Mouse (Mus musculus) spleen, adult 12 weeks (tissue): ENCODE data around the gene Lrrc61.
"Not testable (repeated sequence)": the region's sequence is repeated elsewhere in the genome, so short reads cannot be mapped to it uniquely, and the experiment has no call there.

Experiments used
- DNase-seq: peaks from one replicate; pipeline ENCODE4 v3.0.0; 2022; ENCODE audit warnings: low spot score

Lrrc61 gene

DNA sequence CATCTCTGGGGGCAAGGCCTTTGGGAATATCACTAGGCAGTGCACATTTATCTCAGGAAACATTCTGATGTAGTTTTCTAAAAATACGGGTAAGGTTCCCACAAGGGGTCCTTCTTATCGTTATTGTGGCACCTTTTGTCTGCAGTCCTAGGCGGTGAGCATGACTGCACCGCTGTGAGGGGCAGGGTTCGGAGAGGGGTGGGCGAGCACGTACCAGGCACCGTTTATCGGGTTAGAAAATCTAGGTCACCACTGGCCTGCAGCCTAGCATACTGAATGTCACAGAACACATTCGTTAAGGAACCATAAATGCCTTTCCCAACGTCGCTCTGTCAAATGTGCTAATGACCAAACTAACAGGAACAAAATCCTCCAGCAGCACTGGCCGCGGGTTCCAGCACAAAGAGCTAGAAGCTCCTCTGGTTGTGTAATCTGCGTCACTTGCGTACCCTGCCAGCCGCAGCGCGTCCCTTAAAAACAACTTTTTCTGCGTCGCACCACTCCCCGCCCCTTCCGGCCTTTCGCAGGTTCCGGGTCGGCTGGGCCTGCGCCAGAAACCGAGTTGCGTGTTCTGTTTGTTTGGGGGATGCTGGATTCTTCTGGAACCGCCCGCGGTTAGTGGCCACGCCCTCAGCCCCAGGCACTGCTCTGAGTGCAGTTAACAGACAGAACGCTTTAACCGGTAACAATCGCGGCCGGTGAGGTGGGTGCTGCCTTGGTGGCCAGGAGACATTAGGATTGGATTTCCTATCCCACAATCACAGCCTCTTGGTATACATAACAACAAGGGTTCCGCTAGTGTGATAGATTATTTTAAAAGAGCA lies at the start of gene Lrrc61:
Gene Lrrc61 (plus strand): TSS at position 517 of the 824 bp plus-strand sequence.
- DNase-seq: peak; percentile 81

DNA sequence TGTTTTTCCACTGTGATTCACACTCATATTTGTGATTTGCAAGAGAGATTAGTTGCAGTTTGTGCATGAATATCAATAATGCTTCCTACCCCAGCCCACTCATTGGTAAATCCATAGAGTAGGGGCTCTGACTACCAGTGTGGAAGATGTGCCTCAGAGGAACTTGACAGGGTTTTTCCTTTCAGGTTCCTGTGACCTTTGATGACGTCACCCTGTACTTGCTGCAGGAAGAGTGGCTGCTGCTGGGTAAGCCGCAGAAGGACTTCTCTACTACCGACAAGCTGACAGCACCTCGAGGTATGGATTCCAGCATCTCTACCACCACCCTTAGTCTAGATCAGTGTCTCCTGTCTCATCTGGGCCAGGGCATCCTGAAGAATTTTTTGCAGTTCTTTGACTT lies 46.5 kb upstream of the Lrrc61 start:
- DNase-seq: no peak

DNA sequence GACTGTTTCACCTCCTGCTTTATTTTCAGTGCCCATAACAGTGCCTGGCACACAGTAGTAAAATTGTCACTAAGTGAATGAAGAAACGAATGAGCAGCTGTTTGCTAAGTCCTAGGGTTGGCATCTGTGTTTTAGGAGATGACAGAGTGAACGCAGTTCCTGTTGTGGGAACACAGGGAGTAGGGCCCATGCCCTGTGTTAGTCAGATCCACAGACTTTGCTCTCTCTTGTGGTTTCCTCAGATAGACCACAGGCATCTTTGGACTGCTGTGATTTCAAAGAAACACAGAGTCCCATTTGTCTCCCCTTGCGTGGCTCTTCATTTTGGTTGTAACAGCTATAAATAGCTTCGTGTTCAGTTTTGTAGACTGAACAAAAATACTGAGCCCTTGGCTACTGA lies 44.2 kb upstream of the Lrrc61 start:
- no peak for DNase-seq

GRCm38 (mm10) chr6:48511861-48512260 lies 42.7 kb upstream of the Lrrc61 start:
- DNase-seq: no peak

DNA sequence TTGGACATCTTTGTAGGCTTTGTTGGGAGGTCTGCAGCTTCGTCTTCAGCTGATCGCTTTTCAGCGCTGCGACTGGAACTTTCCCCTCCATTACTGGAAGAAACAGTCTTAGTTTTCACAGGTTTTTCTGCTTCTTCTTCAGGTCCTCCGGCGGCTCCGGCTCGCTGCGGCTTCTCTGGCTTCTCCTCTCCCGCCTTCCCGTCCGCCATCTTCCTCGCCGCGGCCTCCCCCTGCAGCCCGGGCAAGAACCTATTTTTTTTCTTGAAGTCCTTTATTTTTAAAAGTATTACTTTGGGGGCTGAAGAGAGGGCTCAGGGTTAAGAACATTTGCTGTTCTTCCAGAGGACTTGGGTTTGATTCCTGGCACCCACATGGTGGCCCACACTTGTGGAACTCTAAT lies 29.7 kb upstream of the Lrrc61 start:
- DNase-seq: not testable (repeated sequence)

DNA sequence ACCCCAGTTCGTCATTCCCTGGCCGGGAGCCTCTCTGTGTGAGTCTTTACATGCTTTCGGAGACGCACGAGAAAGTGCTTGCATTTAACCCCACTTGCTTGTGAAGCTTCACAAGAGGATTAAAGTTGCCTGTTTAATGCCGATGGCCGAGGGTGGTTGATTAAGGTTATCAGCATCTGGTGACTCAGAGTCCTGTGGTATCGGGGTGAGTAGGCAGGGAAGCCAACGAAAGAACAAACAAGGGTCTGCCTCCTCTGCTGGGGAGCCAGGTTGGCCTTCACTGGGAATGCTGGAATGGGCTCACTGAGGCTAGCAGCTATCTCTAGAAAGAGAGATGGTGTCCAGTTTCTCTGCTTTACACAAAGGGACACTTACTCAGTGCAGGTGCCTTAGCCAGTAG lies 26.7 kb upstream of the Lrrc61 start:
- DNase-seq: no peak

DNA sequence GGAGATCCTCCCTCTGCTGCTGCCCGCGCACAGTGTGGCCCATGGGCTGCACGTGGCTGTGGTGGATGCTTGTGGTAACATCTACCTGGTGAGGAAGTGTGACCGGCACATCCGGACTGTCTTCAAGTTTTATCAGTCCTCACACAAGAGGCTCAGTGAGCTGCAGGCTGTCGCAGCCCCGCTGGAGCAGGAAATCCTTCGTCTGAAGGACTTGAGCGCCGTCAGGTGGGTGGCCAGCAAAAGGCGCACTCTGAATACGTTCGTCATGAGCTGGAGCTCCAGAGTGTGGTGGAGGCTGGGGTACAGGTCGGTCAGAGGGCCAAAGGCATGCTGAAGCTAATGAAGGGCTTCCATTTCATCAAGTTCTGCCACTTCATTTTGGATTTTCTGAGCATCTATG lies 25.3 kb upstream of the Lrrc61 start:
- no peak for DNase-seq

- no peak for DNase-seq
Observed at GRCm38 (mm10) chr6:48529871-48530440, 24.6 kb upstream of the Lrrc61 start.

- DNase-seq: no peak
Observed at GRCm38 (mm10) chr6:48530862-48531261, 23.7 kb upstream of the Lrrc61 start.

DNA sequence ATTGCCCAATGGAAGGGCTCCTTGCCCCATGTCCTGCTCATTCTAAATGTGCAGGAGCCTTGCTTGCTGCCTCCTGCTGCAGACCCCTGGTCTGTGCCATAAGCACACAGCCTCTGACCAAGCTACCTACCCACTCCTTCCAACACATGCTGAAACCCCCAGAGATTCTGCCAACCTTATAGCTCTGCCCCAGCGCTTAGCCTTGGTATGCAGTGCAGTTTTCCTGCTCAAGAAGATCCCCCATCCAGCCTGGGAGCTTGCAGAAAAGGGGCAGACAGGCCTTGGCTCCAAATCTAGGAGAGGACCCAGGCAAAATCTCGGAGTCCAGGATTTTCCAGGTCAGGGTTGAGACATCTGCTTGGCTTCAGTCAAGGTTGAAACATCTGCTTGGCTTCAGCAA lies 21.1 kb upstream of the Lrrc61 start:
- no peak for DNase-seq

DNA sequence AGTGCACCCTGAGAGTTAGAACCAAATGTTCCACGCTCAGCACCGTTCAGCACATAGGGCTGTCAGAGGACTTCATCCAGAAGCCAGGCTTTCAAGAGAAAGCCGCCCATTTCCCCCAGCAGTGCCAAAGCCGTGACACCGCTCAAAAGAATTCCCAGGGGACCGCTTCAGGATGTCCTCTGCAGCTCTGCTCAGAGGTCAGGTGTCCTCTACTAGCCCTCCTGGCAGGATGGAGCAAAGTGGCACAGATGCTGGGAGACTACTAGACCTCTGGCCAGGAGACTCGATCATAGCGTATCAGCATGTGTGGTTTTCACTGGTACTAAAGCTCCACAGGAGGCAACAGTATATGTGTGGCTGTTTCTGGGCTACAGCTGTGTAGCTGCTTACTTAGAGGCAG lies 19.7 kb upstream of the Lrrc61 start:
- no peak for DNase-seq

DNA sequence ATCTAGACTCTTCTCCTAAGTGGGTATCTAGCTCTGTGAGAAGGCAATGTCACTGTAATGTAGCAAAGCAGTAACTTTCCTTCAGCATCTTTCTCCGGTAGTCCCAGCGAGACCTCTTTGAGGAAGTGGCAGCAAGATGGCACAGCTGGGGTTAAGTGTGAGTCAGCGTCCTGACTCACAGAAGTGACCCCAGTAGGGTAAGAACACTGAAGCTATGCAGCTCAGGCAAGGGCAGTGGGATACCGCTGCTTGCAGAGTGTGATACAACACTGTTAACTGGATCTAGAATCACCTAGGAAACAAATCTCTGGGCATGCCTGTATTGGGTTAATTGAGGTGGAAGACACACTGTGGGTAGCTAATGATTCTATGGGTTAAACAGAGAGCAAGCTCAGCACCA lies 18.5 kb upstream of the Lrrc61 start:
- no peak for DNase-seq

DNA sequence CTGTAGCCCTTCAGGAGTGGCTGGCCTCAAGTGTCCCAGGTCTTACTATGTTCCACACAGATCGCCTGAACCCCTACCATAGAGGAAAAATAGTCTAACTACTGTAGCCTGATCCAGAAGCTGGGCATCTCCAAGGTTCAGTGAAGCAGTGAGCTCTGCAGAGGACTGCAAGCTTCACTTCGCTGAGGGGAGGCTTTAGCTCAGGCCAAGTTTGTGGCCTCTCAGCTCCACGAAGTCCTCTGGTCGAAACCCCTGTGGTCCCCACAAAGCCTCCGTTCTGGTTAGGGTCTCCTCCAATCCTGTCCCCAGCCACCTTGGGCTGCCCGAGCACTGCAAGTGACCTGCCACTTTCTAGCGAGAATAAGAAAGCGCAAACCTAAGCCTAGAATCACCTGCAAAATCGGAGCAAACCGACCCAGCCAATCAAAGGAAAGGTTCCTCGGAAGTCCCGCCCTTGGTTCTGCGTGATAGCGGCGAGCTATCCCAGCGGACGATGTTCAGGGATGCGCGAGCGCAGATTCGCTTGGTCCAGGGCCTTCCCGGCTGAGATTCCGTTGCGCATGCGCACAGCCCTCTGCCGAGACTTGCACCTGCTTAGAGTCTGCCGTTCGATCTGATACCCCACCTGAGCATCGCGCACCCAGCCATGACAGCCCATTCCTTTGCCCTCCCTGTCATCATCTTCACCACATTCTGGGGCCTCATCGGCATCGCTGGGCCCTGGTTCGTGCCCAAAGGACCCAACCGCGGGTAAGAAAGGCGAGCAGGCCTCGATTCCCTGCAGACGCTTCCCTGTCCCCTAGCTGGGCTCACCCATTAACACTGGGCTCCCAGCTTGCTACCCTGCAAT lies 17.3 kb upstream of the Lrrc61 start, which contains the start of gene Atp6v0e2:
Gene Atp6v0e2 (plus strand): TSS at position 511 of the 850 bp plus-strand sequence.
- no peak for DNase-seq

DNA sequence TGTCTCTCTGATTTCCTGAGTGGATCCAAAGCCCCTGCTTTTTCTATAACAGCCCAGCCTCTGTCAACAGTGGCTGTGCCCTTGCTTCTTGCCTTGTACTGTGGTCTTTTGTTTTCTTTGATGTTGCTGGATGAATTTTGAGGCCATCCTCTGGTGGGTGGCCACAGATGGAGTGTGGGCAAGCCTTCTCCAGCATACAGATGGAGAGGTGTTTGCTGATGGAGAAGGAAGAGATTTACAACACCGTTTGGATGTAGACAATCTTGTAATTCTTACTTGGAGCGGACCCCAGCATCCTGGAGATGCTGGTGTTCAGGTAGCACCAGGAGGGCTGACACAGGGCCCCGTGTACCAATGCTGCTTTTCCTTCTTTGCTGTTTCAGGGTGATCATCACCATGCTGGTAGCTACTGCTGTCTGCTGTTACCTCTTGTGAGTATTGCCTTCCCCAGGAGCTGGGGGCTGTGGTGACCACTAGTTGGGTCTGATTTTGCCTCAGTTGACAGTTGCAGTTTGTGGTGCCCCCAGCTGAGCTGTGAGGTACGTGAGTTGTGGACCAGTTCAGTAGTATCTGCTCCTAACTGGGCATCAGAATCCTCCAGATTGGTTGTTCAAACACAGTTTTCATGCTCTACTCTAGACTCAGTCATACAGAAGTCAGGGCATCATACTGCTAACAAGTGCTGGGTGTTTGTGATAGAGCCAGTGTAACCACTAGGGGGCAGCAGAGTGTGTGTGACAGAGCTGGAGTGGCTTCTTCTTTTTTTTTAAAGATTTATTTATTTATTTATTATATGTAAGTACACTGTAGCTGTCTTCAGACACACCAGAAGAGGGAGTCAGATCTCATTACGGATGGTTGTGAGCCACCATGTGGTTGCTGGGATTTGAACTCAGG lies 15.5 kb upstream of the Lrrc61 start:
- DNase-seq: peak; percentile 38

GRCm38 (mm10) chr6:48539860-48540259 lies 14.7 kb upstream of the Lrrc61 start:
- no peak for DNase-seq

DNA sequence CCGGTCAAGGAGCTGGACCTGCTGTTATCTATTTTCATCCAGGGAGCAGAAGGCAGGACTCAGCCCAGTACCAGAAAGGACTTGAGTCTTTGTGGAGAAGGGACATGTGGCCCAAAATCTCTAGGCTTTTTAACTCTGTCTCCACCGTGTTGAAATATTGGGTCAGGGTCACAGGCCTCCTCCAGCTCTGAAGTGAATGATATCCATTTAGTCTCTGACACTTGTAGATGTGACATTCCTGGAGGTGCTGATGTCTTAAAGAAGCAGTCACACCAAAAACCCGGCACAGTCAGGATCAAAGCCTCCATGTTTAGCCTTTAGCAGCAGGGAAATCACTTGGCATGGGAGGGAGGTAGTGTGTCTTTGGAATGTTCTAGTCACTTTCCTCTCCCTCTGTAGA lies 13.9 kb upstream of the Lrrc61 start:
- no peak for DNase-seq

DNA sequence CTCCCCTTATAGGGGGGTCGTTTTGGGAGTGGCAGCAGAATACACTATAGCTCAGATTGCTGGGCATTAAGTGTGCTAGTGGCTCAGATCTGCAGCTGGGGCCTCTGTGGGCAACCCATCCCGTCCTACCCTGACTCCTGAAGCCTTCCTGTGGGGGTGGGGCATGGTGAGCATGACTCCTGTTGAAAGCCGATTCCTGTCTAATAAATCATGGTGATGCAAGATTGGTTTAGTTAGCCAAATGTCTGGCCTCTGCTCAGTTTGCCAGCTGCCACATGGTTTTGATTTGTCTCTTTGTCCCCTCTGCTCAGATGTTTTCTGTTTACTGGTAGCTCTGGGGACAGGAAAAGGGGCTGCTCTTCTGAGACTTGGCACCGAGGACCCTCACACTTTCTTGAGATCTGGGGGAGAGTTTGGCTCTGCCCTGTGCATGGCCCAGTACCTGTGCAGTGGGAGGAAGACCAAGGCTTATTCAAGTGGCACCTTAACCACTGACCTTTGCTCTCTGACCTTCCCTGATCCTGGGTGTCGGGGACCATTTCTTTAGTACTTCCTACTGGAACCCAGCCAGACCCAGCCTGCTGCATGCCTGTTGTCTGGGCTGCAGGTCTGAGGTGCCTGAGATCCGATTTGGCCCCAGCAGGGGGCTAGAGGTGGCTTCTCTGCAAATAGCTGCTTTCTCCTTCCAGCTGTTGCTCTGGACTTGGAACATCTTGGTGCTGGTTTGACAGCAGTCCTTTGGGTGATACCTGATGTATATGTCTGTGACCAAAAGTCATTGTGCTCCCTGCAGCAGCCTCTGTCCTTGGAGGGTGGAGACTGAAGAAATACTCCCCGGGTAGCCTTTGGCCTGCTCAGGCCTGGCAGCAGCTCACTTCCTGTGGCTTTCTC lies 12.8 kb upstream of the Lrrc61 start:
- no peak for DNase-seq

GRCm38 (mm10) chr6:48542631-48543030 lies 12.0 kb upstream of the Lrrc61 start:
- DNase-seq: no peak

GRCm38 (mm10) chr6:48545251-48545650 lies 9.3 kb upstream of the Lrrc61 start:
- no peak for DNase-seq

DNA sequence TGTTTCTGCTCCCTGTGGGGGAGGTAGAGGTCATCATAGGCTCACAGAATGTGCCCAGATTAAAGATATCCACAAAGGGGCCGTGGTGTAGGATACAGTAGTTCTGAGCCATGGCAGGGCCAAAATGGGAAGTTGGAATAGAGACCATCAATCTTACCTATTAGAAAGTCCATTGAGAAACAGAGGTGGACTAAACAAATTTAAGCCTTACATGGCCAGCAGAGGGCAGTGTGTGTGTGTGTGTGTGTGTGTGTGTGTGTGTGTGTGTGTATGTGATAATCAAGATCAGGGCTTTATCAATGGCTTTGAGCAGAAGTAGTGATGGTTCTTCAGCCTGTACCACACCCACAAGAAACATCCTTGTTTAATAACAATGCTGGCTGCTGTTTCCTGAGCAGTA lies 8.3 kb upstream of the Lrrc61 start:
- no peak for DNase-seq

- DNase-seq: no peak
Observed at GRCm38 (mm10) chr6:48546858-48547257, 7.7 kb upstream of the Lrrc61 start.
